Mouse (Mus musculus) right cerebral cortex, postnatal 36 days (tissue): ENCODE measurements at regions not wholly inside any gene's neighbourhood (a gene's known extent, or its start where the extent isn't known, plus 50 kb on each side); places are given as distances from the start of the nearest gene placed in this dataset.

Experiments used
- DNase-seq, 2 experiments: peaks; one replicate each; pipeline ENCODE4 v3.0.0; 2022; ENCODE audit warnings: low spot score in 2 of 2, mixed read lengths in 1 of 2

- peak; percentile 49 to 64 for DNase-seq
Observed at GRCm38 (mm10) chr7:77988177-77988576, 749.6 kb downstream of the Ntrk3 start.

GRCm38 (mm10) chr7:77966658-77967057 lies 771.2 kb downstream of the Ntrk3 start:
- no peak for DNase-seq

GRCm38 (mm10) chr7:77933366-77933765 lies 804.4 kb downstream of the Ntrk3 start:
- DNase-seq: no peak

GRCm38 (mm10) chr7:77928479-77929467 lies 809.0 kb downstream of the Ntrk3 start:
- no peak for DNase-seq

- no peak for DNase-seq
Observed at GRCm38 (mm10) chr7:77899231-77899630, 838.6 kb downstream of the Ntrk3 start.

GRCm38 (mm10) chr7:77888543-77888942 lies 849.3 kb downstream of the Ntrk3 start:
- DNase-seq: no peak

- DNase-seq: no peak
Observed at GRCm38 (mm10) chr7:77882605-77883354, 855.0 kb downstream of the Ntrk3 start.

GRCm38 (mm10) chr7:77867518-77867917 lies 870.3 kb downstream of the Ntrk3 start:
- no peak for DNase-seq

- no peak for DNase-seq
Observed at GRCm38 (mm10) chr7:77861841-77862240, 876.0 kb downstream of the Ntrk3 start.

- no peak for DNase-seq
Observed at GRCm38 (mm10) chr7:77858436-77858835, 879.4 kb downstream of the Ntrk3 start.

- DNase-seq: no peak
Observed at GRCm38 (mm10) chr7:77857979-77858378, 879.8 kb downstream of the Ntrk3 start.

- no peak for DNase-seq
Observed at GRCm38 (mm10) chr7:77855653-77856239, 882.1 kb downstream of the Ntrk3 start.

- no peak for DNase-seq
Observed at GRCm38 (mm10) chr7:77855077-77855476, 882.7 kb downstream of the Ntrk3 start.

GRCm38 (mm10) chr7:77824261-77824959 lies 913.4 kb downstream of the Ntrk3 start:
- no peak for DNase-seq

GRCm38 (mm10) chr7:77812052-77812903 lies 925.5 kb downstream of the Ntrk3 start:
- DNase-seq: no peak

- DNase-seq: no peak
Observed at GRCm38 (mm10) chr7:77786801-77787200, 951.0 kb downstream of the Ntrk3 start.

GRCm38 (mm10) chr7:77771711-77772449 lies 965.9 kb downstream of the Ntrk3 start:
- peak; percentile 32 to 60 for DNase-seq

GRCm38 (mm10) chr7:77738996-77739765 lies 998.6 kb downstream of the Ntrk3 start:
- DNase-seq: no peak
